Mouse (Mus musculus) CH12.LX (cell line): Measurements from ENCODE around the gene Hps4. TPM values are rescaled to one million over a fixed set of nuclear protein-coding genes. Genes with fewer than 3 reads are reported as not detected.

ENCODE experiments used
- DNase-seq: peaks from one replicate; pipeline ENCODE4 v3.0.0-alpha.2; 2013; ENCODE audit errors: extremely low read depth
- H3K27ac ChIP-seq: 2 replicates; pipeline ENCODE4 v1.5.1; 2012; ENCODE audit warnings: low read depth, mild to moderate bottlenecking, control low read depth, moderate library complexity; ENCODE audit not compliant: insufficient read depth
- H3K27me3 ChIP-seq: replicated peaks from 2 replicates; pipeline ENCODE3; 2012; ENCODE audit warnings: inconsistent platforms
- H3K36me3 ChIP-seq, 2 experiments: replicated peaks in 1 of 2; 2 replicates each; pipeline versions ENCODE3 to v1.6.1; 2012; ENCODE audit warnings: inconsistent platforms in 1 of 2, low read length in 1 of 2, mild to moderate bottlenecking in 1 of 2, mixed read lengths in 1 of 2, moderate library complexity in 1 of 2; ENCODE audit not compliant: control insufficient read depth in 1 of 2, insufficient read depth in 1 of 2
- H3K4me1 ChIP-seq, 2 experiments: 2 replicates each; pipeline ENCODE4 v1.6.1; 2012; ENCODE audit warnings: inconsistent platforms in 1 of 2, moderate library complexity in 1 of 2; ENCODE audit not compliant: insufficient read depth in 2 of 2, control insufficient read depth in 1 of 2
- H3K4me2 ChIP-seq: 2 replicates; pipeline ENCODE4 v1.6.1; 2012; ENCODE audit warnings: low read depth, mild to moderate bottlenecking, control low read depth; ENCODE audit not compliant: poor library complexity, insufficient read depth, severe bottlenecking
- H3K4me3 ChIP-seq, 3 experiments: fragments of 150-350 bp in 1 of 3; sonication (generic) in 1 of 3; replicated peaks in 1 of 3; 2 replicates each; pipeline versions ENCODE3 to v1.5.1; 2011 to 2012; ENCODE audit warnings: low read depth in 2 of 3, low read length in 2 of 3, mild to moderate bottlenecking in 2 of 3, moderate library complexity in 2 of 3, control low read depth in 1 of 3, improper control_type of control experiment in 1 of 3, inconsistent platforms in 1 of 3, mixed read lengths in 1 of 3; ENCODE audit not compliant: poor library complexity in 1 of 3
- H3K79me2 ChIP-seq: replicated peaks from 2 replicates; pipeline ENCODE4 v1.6.1; 2012; ENCODE audit warnings: mild to moderate bottlenecking, moderate library complexity; ENCODE audit not compliant: control insufficient read depth, poor library complexity, insufficient read depth, severe bottlenecking; ENCODE audit errors: extremely low read depth
- H3K9ac ChIP-seq: 2 replicates; pipeline ENCODE4 v1.6.1; 2012; ENCODE audit warnings: low read depth, mild to moderate bottlenecking, control low read depth, moderate library complexity; ENCODE audit not compliant: insufficient read depth
- H3K9me3 ChIP-seq: replicated peaks from 2 replicates; pipeline ENCODE3; 2012; ENCODE audit warnings: low read length, inconsistent platforms, mixed read lengths
- CHD1 ChIP-seq: IDR thresholded peaks from 2 replicates; pipeline ENCODE4 v1.6.1; 2012; ENCODE audit warnings: low read depth, low read length, improper control_type of control experiment, inconsistent platforms
- CHD2 ChIP-seq: IDR thresholded peaks from 2 replicates; pipeline ENCODE4 v1.6.1; 2011; ENCODE audit warnings: low read length, improper control_type of control experiment
- E2F4 ChIP-seq: IDR thresholded peaks from 2 replicates; pipeline ENCODE4 v1.6.1; 2011; ENCODE audit warnings: low read depth, low read length, improper control_type of control experiment; ENCODE audit not compliant: insufficient replicate concordance
- ETS1 ChIP-seq: conservative IDR thresholded peaks from 2 replicates; pipeline ENCODE4 v1.6.1; 2012; ENCODE audit warnings: low read depth, mild to moderate bottlenecking, inconsistent platforms, low read length, improper control_type of control experiment, moderate library complexity
- JUND ChIP-seq: conservative IDR thresholded peaks from 2 replicates; pipeline ENCODE4 v1.6.1; 2011; ENCODE audit warnings: low read depth, low read length, improper control_type of control experiment
- MAFK ChIP-seq: IDR thresholded peaks from 2 replicates; pipeline ENCODE4 v1.6.1; 2011; ENCODE audit warnings: low read length, improper control_type of control experiment; ENCODE audit not compliant: insufficient replicate concordance
- MAZ ChIP-seq: IDR thresholded peaks from 2 replicates; pipeline ENCODE4 v1.6.1; 2012; ENCODE audit warnings: low read depth, mild to moderate bottlenecking, inconsistent platforms, low read length, improper control_type of control experiment, moderate library complexity
- MXI1 ChIP-seq: IDR thresholded peaks from 2 replicates; pipeline ENCODE4 v1.6.1; 2011; ENCODE audit warnings: mild to moderate bottlenecking, low read depth, low read length, improper control_type of control experiment
- MYC ChIP-seq: IDR thresholded peaks from 2 replicates; pipeline ENCODE4 v1.6.1; 2011; ENCODE audit warnings: low read depth, mild to moderate bottlenecking, improper control_type of control experiment, low read length
- NRF1 ChIP-seq: IDR thresholded peaks from 2 replicates; pipeline ENCODE4 v1.6.1; 2014; ENCODE audit warnings: low read depth, mild to moderate bottlenecking, inconsistent platforms, low read length, improper control_type of control experiment, moderate library complexity
- PAX5 ChIP-seq: IDR thresholded peaks from 2 replicates; pipeline ENCODE4 v1.6.1; 2012; ENCODE audit warnings: low read length, inconsistent platforms, mixed read lengths
- RAD21 ChIP-seq: IDR thresholded peaks from 2 replicates; pipeline ENCODE4 v1.6.1; 2011; ENCODE audit warnings: low read depth, mild to moderate bottlenecking, low read length, improper control_type of control experiment, moderate library complexity
- SIN3A ChIP-seq: IDR thresholded peaks from 2 replicates; pipeline ENCODE4 v1.6.1; 2012; ENCODE audit warnings: low read length, improper control_type of control experiment, inconsistent platforms
- SMC3 ChIP-seq: IDR thresholded peaks from 2 replicates; pipeline ENCODE4 v1.6.1; 2011; ENCODE audit warnings: low read depth, low read length, improper control_type of control experiment
- USF2 ChIP-seq: conservative IDR thresholded peaks from 2 replicates; pipeline ENCODE4 v1.6.1; 2011; ENCODE audit warnings: low read depth, low read length, improper control_type of control experiment
- ZKSCAN1 ChIP-seq: IDR thresholded peaks from 2 replicates; pipeline ENCODE4 v1.6.1; 2012; ENCODE audit warnings: low read depth, inconsistent platforms, low read length, improper control_type of control experiment, borderline replicate concordance
- dilution Hi-C: fragments of 300-500 bp; cut with MboI; formaldehyde crosslinking; loops from 2 replicates; pipeline ENCODE4 v1.14.3; 2020; ENCODE audit warnings: low sequenced_read_pairs; ENCODE audit not compliant: extremely low pct_unique_long_range_greater_than_20kb, extremely low pct_ligation_motif_present
- in situ Hi-C: fragments of 300-500 bp; cut with MboI; formaldehyde crosslinking; loops from 3 replicates; pipeline ENCODE4 v1.14.3; 2019; ENCODE audit warnings: low sequenced_read_pairs, low pct_ligation_motif_present, low pct_unique_long_range_greater_than_20kb, mixed read lengths
- polyA plus RNA-seq: library from polyadenylated mRNA; unstranded; fragments of >175 nt; gene quantifications from 2 replicates; pipeline ENCODE4 v1.2.1, GENCODE M21; 2012; ENCODE audit warnings: low read depth; ENCODE audit not compliant: insufficient read length
- total RNA-seq, 2 experiments: library from RNA; depleted of rRNA; stranded (reverse); fragments of 300-350 nt in 1 of 2; fragments of >200 nt in 1 of 2; gene quantifications; 2 replicates each; pipeline ENCODE4 v1.2.3; 2012 to 2014

Gene Hps4
- total and polyA plus RNA-seq, 3 experiments: 10.0 to 23.0 (median 18.3) TPM

DNA sequence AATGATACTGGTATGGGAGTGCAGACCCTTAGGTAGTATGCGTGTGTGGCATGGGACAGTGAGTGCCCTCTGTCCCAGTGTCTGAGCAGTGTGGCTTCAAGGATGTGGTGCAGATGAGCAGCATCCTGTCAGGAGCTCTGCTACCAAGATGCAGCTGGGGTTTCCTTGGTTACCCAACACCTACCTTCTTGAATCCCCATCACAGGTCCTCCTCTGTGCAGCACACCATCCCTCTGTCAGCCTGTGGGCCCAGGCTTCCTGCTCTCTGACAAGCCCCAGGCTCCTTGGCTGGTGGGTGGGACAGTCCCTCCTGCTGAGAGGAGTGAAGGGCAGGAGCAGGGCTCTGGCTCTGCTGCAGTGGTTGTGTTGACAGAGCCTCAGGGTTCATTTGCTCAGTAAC, 34.5 kb downstream of the Hps4 start:
- TF ChIP-seq CHD2 (no peak), MAZ (no peak), SIN3A (no peak), SMC3 (no peak), NRF1 (no peak), MXI1 (no peak), CHD1 (no peak), ETS1 (no peak), RAD21 (no peak), MAFK (no peak), ZKSCAN1 (no peak), USF2 (no peak), MYC (no peak)
- no peaks in the 10 kb centered on the region for H3K9me3 ChIP-seq
- H3K4me3 ChIP-seq: no peak overlapping the region
- H3K36me3 ChIP-seq: peaks cover 53 to 93% of the 10 kb centered on the region in 2 experiments
- no peak overlapping the region for H3K9ac ChIP-seq
- no peaks in the 10 kb centered on the region for H3K4me1 ChIP-seq
- H3K27ac ChIP-seq: no peak overlapping the region
- no peaks in the 10 kb centered on the region for H3K79me2 ChIP-seq
- no peak for DNase-seq
- in situ Hi-C loops: no loop called here
- no peak overlapping the region for H3K4me2 ChIP-seq
- no peaks in the 10 kb centered on the region for H3K27me3 ChIP-seq
- dilution Hi-C loops: no loop called here

DNA sequence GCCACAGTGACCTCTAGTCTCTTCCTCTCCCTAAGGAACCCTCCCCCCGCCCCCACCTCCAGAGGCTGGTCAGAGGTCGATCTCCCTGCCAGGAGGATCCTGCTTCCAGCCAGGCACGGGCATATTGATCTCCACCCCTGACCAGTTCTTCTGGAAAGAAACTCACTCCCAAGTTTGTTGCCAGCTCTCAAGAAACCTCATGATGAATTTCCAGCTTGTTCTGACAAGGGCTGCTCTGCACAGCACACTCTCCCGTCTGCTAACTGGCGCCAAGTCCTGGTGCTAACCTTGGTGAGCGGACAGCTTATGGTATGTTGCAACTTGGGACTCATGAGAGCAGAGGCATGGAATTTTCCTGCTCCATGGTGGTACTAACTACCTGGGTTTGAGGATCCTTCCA, 35.8 kb downstream of the Hps4 start:
- no peaks in the 10 kb centered on the region for H3K4me1 ChIP-seq
- no peak for DNase-seq
- dilution Hi-C loops (no loop called here), in situ Hi-C loops (no loop called here)
- H3K9ac ChIP-seq: no peak overlapping the region
- H3K79me2 ChIP-seq: no peaks in the 10 kb centered on the region
- H3K36me3 ChIP-seq: peaks cover 43 to 79% of the 10 kb centered on the region in 2 experiments
- no peaks in the 10 kb centered on the region for H3K27me3 ChIP-seq
- no peak overlapping the region for H3K27ac ChIP-seq
- no peak overlapping the region for H3K4me2 ChIP-seq
- TF ChIP-seq JUND (no peak), ETS1 (no peak), MYC (no peak), E2F4 (no peak), RAD21 (no peak), ZKSCAN1 (no peak), PAX5 (no peak)
- H3K9me3 ChIP-seq: no peaks in the 10 kb centered on the region
- H3K4me3 ChIP-seq: no peak overlapping the region
